Mouse (Mus musculus): ENCODE measurements at regions not wholly inside any gene's neighbourhood (a gene's known extent, or its start where the extent isn't known, plus 50 kb on each side); places are given as distances from the start of the nearest gene placed in this dataset.
A peak's percentile ranks its signal among the peaks of the same experiment; 100 is the strongest.

DNA sequence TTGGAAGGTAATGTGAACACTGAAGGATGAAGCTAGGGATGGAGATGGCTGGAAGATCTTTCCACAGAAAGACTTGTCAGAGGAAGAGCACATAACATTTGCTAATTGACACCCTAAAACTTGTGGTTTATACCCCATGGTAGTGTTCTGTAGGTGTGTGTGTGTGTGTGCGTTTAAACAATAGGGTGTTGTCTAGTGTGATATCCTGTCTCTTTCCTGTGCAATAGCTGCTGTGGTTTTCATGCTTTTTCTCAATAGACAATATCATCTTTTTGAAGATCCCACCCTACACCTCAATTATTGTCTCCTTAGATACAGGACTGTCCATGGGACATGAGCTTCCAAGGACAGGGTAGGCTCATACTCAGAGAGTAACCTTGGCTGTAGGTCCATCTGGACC lies 103.5 kb upstream of the 4933412E24Rik start:
- ATAC-seq (ENCODE audit: extremely low read depth, insufficient number of reproducible peaks, low FRiP score, poor library complexity, severe bottlenecking), result 0 out of 2 replicates have a peak, but pooled peaks have one; percentile 19

DNA sequence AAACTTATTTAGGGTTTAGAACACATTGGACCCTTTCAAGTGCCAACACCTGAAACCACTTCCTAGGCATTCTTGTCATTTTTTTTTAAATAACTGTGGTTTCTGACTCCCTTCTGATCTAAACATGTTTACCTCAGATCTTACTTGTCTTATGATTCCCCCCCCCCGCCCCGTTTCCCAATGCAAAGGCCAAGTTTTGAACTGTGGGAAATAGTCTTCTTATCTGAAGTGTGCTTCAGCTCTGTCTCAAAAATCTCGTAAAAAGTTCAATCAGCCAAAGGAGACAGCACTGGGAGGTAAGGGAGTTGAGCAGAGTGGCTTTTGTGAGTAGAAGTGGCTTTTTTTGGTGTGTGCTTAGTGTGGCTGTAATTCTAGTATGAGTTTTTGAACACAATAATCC lies 95.5 kb upstream of the 4933412E24Rik start:
- ATAC-seq (ENCODE audit: extremely low read depth, insufficient number of reproducible peaks, low FRiP score, poor library complexity, severe bottlenecking), result 0 out of 2 replicates have a peak, but pooled peaks have one; percentile 16

DNA sequence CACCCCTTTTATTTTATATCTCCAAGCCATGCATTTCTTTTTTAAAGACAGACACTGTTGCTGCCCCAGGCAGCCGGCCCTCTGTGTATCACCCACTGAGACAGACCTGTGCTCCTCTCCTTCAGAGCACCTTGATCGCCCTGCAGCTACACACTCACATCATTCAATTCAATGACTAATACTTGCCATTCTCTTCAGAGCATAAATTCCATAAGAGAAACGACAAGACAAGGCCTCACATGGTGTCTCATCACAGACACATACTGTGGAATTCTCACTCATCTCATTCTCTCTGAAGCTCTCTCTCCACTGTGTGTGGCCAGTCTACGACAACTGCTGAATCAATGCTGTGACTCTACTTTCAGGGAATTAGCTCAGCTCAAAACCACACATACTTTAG lies 94.6 kb upstream of the 4933412E24Rik start:
- ATAC-seq (ENCODE audit: extremely low read depth, insufficient number of reproducible peaks, low FRiP score, poor library complexity, severe bottlenecking), result no peak

DNA sequence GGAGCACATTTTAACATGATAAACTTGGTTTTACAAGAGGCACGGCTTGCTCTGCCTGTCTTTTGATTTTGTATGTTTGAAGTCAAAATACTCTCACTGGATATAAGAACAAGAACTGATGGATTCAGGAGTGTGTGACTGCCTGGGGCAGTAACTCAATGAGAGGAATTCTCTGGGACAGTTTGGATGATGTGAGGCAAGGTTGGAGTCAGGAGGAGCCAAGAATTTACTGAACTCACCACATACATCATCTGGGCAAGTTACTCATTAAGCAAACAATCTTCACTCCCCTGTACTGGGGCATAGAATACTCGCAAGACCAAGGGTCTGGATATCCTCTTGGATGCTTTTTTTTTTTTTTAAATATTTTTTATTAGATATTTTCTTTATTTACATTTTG lies 87.7 kb upstream of the 4933412E24Rik start:
- no peak for ATAC-seq (ENCODE audit: extremely low read depth, insufficient number of reproducible peaks, low FRiP score, poor library complexity, severe bottlenecking)

DNA sequence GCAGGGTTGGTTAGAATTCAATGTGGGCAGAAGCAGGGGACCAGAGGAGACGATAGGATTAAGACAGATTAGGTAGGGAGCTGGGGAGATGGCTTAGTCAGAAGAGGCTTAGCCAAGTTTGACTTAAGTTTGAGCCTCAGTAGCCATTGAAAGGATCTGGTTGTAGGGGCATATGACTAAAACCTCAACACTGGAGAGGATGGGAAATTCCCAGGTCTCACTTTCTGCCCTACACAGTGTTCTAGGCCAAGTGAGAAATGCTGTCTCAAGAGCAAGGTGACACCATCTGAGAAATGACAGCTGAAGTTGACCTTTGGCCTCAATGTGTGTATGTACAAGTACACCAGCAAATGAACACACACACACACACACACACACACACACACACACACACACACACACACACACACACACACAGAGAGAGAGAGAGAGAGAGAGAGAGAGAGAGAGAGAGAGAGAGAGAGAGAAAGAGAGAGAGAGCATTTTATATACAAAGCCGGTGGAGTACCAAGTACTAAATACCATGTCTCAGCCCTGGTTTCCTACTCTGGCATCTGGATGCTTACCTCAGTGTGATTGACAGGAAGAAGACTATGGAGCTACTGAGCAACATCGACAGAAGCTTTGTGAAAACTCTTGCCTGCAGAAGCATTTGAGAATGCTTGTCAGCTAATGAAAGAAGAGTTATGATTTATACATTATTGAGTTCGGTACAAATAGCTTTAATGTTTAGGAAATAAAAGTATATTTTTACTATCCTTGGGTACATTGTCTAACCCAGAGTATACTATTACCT lies 85.3 kb upstream of the 4933412E24Rik start:
- ATAC-seq (ENCODE audit: extremely low read depth, insufficient number of reproducible peaks, low FRiP score, poor library complexity, severe bottlenecking), result no peak

DNA sequence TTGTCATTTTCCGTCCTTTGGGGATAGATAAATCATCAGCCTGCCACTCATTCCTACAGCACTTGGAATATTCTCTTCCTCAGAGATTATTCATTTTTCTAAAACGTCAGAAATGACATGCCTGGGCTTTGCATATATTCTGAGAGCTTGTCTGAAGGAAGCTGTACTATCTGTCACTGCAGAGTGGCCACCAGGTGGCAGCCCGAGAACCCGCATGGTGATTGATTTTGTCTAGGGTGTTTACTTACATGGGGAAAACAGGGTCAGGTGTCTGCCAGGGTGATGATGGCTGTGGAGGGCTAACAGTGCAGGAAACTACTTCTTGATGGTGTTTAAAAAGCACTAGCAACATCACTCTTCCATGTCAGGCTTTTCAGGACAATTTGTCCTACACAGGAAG lies 80.7 kb upstream of the 4933412E24Rik start:
- no peak for ATAC-seq (ENCODE audit: extremely low read depth, insufficient number of reproducible peaks, low FRiP score, poor library complexity, severe bottlenecking)

DNA sequence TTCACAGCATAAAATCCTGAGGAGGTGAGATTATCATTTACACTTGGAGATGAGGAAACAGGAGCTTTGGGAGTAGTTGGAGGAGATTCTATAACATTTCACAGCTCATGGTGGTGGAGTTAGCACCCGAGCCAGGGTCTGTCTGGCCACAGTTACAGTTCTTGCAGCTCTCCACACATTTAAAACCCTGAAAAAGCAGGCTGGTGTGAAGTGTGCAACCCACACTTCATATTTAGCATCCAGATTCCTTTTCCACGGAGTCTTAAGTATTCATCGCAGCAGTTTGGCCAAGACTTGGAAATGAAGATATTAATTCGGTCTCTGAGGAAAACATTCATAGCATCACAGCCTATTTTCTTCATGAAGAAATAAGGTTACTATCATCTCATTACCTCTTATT lies 79.7 kb upstream of the 4933412E24Rik start:
- no peak for ATAC-seq (ENCODE audit: extremely low read depth, insufficient number of reproducible peaks, low FRiP score, poor library complexity, severe bottlenecking)

DNA sequence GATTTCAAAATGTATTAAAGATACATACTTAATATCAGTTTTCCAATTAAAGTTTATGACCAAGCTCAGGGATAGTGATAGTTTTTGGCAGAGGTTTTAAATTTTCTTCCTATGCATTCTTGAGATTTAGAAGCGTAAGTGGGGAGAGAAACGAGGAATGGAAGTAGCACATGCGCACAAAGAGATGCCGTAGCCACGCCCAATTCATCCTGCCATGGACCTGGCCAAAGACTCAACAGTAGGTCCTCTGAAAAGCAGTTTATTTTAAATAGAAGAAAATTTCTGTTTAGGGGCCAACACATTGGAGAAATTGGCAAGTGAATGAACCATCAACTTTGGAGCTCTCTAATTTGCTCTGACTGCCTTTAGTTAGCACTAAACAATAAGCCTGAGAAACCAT lies 73.5 kb upstream of the 4933412E24Rik start:
- ATAC-seq (ENCODE audit: extremely low read depth, insufficient number of reproducible peaks, low FRiP score, poor library complexity, severe bottlenecking), result no peak

DNA sequence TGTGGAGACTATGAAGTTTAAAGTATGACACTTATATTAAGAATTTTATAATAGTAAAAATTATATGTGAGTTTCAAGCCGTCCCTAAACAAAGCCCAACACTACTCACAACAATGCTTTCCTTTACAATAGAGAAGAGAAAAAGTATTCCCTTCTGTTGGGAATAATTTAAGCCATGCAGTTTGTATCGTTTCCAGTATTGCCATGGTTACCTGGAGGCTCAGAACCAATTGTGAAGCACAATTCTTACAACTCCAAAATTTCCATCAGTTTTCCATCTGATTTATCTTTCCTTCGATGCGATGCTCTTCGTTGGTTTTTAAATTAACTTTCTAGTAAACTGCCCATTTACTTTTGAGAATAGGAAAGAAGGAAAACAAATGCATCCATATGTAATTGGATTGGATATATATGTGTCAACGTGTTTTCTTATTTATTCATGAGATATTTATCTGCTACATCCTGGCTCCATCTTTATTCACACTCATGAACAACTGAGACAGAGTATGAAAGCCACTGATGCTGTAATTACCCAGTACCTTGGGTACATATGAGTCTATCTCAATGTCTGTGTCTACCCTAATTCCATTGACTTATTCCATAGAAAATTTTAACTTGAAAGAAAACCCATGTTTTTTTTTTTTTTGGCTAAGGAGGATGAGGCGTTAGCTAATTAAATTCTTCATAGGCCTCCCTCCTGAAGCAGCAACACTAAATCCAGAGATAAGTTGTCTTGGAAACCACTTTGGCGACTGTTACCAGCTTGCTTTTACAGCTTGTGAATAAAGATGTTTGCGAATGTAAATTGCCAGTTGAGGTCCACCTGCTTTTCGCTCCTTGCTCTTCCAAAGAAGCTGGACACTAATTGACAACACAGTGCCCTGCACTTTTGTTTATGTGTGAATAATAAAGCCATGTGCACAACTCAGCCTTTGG lies 72.8 kb upstream of the 4933412E24Rik start:
- no peak for ATAC-seq (ENCODE audit: extremely low read depth, insufficient number of reproducible peaks, low FRiP score, poor library complexity, severe bottlenecking)
